In the genomic region with DNA sequence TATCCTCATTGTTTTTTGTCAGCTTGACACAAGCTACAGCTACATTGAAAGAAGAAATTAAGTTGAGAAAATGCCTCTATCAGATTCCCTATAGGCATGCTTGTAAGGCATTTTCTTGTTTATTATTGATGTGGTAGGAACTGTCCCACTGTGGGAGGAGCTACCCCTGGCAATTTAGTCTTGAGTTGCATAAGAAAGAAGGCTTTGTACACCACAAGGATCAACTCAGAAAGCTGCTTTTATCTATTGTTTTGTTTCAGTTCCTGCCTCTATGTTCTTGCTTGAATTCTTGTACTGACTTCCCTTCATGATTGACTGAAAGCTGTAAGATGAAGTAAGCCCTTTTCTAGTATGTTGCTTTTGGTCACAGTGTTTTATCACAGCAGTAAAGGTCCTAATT, we compare ENCODE assay signal across 20 mouse cellular contexts.
"Had no signal": no experiment of that assay in that cellular context is flagged by ENCODE, and none has a peak within 500 bp of the region (broad histone marks: within the 10 kb centered on the region; RNA-seq: fewer than 3 reads in every experiment).

No protein-coding gene starts in this region.

- H3K36me3 ChIP-seq: lung, embryonic 15.5 days; midbrain, embryonic 10.5 days; midbrain, embryonic 12.5 days; neural tube, embryonic 13.5 days; neural tube, embryonic 15.5 days; stomach, embryonic 15.5 days had no signal

- H3K9me3 ChIP-seq: lung, embryonic 15.5 days; midbrain, embryonic 10.5 days; midbrain, embryonic 12.5 days; neural tube, embryonic 13.5 days; neural tube, embryonic 15.5 days; stomach, embryonic 15.5 days had no signal

- H3K27me3 ChIP-seq: lung, embryonic 15.5 days; midbrain, embryonic 12.5 days; neural tube, embryonic 13.5 days; neural tube, embryonic 15.5 days; stomach, embryonic 15.5 days had no signal

- H3K4me3 ChIP-seq: lung, embryonic 15.5 days; midbrain, embryonic 10.5 days; midbrain, embryonic 12.5 days; myocyte; neural tube, embryonic 13.5 days; neural tube, embryonic 15.5 days; stomach, embryonic 15.5 days had no signal

- H3K4me1 ChIP-seq: lung, embryonic 15.5 days; midbrain, embryonic 10.5 days; midbrain, embryonic 12.5 days; neural tube, embryonic 13.5 days; neural tube, embryonic 15.5 days; stomach, embryonic 15.5 days had no signal

- H3K27ac ChIP-seq: lung, embryonic 15.5 days; midbrain, embryonic 10.5 days; midbrain, embryonic 12.5 days; neural tube, embryonic 13.5 days; neural tube, embryonic 15.5 days; stomach, embryonic 15.5 days; stomach, postnatal 0 days had no signal

- DNase-seq: liver, postnatal 0 days; lung, adult 2 months; lung, postnatal 14 days; lung, postnatal 4 days; midbrain, embryonic 14.5 days; retina, postnatal 1 day; right cerebral cortex, adult 18-20 months; right cerebral cortex, postnatal 25 days; right cerebral cortex, postnatal 4 days; thymus, adult 2 months; thymus, postnatal 25 days; thymus, postnatal 4 days had no signal
